Mouse (Mus musculus) adipocyte (in vitro differentiated cells): Measurements from ENCODE around the gene Klc3.
A peak's percentile ranks its signal among the peaks of the same experiment; 100 is the strongest.

Source experiments
- DNase-seq: peaks from one replicate; pipeline ENCODE4 v3.0.0-alpha.2; 2016; ENCODE audit warnings: low spot score

Gene Klc3

DNA sequence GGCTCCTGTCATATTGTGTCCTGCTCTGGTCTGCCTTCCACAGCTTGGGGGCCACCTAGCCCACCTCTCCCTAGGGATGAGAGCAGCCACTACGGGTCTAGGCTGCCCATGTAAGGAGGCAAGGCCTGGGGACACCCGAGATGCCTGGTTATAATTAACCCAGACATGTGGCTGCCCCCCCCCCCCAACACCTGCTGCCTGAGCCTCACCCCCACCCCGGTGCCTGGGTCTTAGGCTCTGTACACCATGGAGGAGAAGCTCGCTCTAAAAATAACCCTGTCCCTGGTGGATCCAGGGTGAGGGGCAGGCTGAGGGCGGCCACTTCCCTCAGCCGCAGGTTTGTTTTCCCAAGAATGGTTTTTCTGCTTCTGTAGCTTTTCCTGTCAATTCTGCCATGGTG, 5.8 kb upstream of the Klc3 start:
- DNase-seq, result no peak

DNA sequence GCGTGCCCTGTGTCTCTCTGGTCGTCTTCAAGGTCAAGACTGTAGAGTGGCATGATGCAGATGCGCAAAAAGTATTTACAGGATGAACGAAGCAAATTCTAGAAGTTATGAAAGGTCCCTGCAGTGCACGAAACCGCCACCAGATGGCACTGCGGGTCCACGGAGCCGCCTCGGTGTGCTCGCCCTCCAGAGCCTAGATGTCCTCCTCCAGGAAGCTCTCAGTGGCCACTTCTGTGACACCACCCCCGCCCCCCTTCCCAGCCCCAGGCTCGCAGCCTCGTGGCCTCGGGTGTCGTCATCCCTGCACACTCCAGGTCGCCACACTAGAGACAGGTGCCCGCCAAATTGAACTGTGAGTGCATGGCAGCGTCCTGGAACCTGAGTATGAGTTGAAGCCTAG, 1.5 kb upstream of the Klc3 start:
- peak; percentile 61 for DNase-seq

DNA sequence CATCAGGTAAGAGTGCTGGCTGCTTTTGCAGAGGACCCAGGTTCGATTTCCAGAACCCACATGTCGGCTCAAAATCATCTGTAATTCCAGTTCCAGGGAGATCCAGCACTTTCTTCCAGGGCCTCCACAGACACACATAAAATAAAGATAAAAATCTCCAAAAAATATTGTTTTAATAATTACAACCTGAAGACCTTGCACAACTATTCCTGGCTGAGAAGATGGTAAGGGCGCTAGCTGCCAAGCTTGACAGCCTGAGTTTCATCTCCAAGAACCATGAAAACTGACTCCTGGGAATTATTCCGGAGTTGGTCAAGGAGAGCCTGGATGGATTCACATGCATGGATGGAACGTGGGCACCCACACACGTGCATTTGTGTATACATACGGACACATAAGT, 572 bp upstream of the Klc3 start, which contains the start of gene Ckm:
Ckm (plus strand) TSS at position 301 of the 400 bp plus-strand sequence.
- no peak for DNase-seq

DNA sequence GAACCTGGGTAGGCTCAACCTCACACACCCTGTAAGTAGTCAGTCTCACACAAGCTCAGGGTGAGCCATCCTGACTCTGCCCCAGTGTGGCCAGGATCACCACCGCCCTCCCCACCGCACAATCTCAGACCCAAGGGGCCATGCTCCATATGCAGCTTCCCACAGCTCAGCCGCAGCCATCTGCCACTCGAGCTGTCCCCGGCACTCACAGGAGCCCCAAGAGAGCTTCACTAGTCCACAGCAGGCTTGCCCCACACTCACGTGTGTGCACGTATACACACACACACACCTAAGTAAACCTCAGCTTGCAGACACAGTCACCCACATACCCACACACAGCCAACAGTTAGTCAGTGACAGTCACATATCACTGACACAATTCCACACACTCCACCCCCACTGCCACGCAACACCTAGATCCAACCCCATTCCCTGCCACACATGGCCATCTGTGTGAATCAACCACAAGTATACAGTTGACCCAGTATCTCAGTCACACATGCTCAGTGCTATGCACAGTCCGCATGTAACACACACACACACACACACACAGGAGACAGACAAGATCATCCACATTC, 1.3 kb downstream of the Klc3 start:
- DNase-seq, result no peak

DNA sequence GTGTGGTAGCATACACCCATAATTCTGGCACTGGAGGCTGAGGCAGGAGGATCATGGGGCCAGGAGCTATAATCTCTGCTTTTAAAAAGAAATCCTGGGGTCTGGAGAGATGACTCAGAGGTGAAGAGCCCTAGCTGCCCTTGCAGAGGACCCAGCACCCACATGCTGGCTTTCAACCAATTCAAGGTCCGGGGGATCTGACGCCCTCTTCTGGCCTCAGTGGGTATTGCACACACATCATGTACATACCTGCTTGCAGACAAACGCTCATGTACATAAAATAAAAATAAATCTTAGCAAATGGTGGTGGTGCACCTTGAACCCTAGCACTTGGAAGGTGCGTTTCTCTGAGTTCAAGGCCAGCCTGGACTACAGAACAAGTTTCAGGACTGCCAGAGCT, 3.0 kb downstream of the Klc3 start:
- DNase-seq, result no peak

DNA sequence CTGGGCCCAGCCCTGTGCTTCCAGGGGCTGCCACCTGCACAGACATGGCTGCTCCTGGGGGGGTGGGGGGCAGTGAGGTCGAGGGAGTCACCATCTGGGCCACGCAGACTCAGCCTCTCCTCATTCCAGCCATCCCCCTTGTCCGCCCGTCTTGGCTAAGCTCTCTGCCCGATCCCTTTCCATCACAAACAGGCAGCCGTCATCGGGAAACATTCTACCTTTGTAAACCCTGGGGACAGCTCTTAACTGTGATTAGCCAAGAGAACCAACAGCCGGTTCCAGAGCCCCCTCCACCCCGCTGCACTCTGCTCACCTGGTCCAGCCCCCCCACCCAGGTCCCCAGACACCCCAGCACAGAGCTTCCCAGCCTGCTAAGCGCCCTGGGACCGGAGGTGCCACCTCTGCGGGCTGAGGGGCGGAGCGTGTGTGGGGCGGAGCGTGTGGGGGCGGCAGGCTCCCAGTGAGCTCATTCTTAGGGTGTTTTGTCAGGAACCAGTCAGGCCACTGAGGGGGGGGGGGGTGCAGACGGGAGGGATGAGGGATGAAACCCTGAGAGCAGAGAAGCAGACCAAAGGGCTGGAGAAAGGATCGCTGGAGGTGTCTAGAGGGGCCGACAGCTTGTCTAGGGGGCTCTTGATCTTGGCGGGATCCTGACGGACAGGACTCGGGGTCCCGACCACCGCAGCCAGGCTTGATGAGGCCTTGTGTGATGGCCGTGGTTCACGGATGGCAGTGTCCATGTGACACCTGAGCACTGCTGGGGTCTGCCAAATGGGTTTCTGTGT, 4.2 kb downstream of the Klc3 start:
- DNase-seq, result no peak

DNA sequence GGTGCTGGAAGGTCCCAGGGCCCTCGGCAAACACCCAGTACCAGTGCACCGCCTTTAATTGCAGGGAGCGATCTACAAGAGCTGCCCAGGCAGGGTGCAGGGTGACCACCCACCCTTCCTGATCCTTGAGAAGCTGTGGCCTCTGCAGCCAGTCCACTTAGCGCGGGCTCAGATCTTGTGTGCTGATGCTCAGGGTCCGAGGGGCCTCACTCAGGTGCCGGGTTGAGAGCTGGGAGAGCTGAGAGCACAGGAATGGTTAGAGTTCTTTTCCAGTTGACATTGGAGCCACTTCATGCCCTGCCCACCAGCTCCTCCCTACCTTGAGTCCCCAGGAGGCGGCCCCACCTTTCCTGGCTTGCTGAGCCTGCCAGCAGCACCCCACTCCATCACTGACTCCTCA, 9.4 kb downstream of the Klc3 start:
- no peak for DNase-seq

DNA sequence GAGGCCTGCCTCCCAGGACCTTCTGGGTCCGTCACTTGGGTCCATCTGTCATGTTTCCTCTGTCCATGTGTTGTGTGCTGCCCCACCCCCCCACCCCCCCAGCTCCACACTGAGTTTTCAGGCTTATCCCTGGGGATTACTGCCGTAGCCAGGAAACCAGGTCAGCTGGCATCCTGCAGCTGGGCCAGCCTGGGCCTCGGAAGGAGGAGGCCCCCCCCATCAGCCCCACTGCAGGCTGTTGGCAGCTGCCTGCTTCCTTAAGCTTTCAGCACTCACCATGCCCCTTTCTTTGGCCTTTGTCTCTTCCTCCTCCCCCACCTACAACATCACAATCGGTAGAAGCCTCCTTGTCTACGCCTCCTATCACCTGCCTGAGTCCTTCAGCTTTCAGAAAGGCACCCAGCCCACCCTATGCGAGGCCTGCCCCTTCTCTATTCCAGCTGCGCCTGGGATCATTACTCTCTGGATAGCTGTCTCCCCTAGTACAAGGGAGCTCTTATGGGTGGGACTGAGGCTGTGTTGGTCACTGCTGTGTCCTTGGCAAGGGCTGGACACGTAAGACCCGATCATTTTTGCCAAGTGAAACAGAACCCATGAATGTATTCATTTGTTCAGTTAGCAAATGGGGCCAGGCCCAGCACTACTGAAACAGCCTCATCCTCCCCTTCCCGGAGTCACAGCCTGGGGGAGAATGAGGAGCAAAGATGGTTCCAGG, 15.0 kb downstream of the Klc3 start:
- no peak for DNase-seq

DNA sequence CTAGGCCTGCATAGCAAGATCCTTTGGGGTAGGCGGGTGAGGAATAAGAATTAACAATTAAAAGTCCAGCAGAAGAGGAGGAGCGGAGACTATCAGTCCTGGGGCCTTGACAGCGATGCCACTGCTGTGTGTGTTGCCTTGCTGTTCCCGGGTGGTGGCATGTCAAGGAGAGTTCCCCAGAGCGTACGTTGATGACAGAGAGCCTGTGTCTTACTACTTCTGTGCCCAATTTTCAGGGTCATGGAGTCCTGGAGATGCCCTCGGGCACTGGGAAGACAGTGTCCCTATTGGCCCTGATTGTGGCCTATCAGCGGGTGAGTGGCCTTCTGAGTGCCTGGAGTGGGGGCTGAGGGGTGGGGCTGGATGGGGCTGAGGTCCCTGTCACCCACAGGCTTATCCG, 20.2 kb downstream of the Klc3 start:
- no peak for DNase-seq

DNA sequence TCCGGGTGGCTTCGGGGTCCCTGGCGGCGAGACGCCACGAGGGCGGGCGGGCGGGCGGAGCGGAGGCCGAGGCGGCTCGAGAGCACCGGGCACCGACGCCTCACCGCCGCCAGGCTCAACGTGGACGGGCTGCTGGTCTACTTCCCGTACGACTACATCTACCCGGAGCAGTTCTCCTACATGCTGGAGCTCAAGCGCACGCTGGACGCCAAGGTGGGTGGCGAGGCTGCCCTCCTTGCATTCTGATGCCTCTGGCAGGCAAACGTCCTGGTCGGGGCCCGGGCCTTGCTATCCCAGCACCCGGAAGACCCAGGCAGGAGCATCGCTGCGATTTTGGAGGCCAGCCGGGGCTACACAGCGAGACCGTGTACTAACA, 21.8 kb downstream of the Klc3 start:
- DNase-seq, result no peak

DNA sequence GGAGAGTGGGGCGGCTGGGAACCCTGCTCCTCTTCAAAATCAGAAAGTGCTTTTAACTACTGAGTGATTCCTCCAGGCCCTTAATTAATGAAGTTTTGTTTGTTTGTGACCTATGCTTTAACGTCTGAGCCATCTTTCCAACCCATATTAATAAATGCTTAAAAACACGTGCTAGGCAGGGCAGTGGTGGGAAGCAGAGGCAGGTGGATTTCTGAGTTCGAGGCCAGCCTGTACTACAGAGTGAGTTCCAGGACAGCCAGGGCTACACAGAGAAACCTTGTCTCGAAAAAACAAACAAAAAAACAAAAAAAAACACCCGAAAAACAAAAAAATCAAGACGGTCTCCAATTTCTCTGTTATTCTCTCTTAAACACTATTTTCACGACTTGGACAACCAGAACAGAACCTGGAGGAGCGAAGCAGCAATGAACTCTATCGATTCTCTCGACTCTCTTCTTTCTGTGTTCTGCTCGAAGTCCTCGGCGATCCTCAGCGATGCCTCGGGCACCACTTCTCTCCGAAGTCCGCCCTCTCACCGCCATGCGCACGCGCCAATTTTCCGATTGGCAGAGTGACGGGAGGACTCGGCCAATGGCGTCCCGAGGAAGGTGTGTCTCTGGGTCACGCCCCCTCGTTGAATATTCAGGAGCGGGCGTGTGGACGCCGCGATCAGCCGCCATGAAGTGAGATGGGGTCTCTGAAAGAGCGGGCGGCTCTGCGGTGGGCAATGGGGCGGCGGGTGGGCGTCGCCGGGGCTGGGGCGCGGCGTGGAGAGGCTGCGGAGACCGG, 22.3 kb downstream of the Klc3 start, which contains the start of gene Ercc2:
Ercc2 (plus strand) TSS at position 634 of the 789 bp plus-strand sequence.
- peak; percentile 96 for DNase-seq

DNA sequence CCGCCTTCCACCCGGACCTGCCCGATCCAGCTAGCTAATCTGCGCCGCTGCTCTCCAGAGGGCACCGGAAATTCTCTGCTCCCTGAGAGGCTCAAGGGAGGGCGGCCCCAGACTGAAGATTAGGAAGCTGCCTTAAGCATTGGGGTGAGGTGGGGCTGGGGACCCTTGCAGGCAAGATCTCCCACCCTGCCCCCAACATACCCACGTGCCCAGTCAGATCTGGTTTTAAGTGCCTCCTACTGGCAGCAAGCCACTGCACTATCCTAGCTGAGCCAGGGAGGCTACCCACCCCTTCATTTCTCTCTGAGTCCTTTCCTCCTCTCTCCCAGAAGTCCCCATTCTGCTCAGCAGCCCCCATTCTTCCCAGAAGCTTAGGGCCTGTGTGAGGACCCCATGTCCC, 25.9 kb downstream of the Klc3 start:
- no peak for DNase-seq

DNA sequence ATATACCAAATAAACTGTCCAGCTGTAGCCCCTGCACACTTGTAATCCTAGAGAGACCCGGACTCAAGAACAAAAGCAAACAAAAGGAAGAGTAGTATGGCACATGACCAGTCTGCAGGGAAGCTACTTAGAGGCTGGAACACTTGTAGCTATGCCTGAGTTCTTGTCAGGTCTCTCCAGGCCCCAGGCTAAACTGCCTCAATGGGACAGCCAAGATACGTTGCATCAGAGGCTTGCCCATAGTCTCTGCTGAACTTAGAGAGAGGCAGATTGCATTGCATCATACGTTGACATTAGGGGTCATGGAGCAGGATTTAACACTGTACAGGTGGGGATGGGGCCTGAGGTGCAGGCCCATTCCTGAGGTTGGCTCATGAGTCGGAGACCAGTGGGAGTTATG, 27.9 kb downstream of the Klc3 start:
- no peak for DNase-seq

DNA sequence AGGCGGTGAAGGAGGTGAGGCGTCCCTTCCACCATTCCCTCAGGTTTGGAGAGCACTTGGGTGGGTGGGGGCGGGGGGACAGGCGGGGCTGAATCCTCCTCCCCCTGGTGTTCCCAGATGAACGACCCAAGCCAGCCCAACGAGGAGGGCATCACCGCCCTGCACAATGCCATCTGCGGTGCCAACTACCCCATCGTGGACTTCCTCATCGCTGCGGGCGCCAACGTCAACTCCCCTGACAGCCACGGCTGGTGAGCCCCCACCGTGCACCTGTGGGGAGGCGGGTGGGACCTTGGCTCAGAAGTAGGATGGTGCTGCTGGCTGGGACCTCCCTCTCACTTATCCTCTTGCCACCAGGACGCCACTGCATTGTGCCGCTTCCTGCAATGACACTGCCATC, 28.5 kb downstream of the Klc3 start:
- no peak for DNase-seq

DNA sequence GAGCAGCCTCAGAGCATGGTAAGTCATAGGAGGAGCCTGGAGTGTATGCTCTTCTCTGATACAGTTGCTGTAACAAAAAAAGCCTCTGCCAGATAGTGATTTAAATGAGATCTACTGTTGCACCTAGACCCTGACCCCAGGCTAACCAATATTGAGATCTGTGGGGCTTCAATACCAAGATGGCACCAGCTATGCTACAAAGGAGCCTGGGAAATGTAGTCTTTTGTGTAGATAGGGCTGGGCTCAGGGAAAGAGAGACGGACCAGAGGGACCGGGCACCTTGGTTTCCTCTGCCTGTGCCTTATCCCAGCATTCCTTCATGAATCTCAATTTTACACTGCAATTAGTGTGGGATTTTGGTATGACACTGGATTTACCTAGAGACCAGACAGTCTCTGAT, 30.5 kb downstream of the Klc3 start:
- DNase-seq, result no peak

DNA sequence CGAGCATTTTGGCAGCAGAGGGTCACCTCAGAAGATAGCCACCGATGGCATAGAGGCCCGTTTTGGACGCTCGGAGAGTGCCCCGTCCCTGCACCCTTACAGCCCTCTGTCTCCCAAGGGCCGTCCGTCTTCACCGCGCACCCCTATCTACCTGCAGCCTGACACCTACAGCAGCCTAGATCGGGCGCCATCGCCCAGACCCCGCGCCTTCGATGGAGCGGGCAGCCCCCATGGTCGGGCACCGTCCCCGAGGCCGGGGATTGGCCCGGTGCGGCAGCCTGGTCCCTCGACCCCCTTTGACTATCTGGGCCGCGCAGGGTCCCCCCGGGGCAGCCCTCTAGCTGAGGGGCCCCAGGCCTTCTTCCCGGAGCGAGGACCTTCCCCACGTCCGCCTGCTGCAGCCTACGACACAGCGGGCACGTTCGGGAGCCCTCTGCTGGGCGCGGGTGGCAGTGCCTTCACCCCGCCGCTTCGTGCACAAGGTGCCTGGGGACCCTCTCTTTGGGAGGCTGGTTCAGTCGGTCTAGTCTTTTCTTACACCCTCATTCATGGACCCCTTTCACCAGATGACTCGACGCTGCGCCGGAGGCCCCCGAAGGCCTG, 34.0 kb downstream of the Klc3 start:
- no peak for DNase-seq

DNA sequence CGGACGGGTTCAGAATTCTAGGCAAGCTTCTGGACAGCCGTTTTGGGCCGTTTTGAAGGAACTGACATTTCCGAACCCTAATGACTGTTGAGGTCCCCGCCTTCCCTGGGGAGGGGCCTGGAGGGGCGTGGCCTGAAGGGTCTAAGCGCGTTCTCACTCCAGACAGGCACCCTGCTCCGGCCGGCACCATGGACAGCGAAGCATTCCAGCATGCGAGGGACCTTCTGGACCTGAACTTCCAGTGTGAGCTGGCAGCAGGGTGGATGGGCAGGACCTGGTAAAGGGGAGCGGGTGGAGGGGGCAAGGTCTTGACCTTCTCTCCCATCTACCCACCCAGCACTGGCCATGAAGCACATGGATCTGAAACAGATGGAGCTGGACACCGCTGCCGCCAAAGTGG, 35.5 kb downstream of the Klc3 start:
- DNase-seq, result no peak

DNA sequence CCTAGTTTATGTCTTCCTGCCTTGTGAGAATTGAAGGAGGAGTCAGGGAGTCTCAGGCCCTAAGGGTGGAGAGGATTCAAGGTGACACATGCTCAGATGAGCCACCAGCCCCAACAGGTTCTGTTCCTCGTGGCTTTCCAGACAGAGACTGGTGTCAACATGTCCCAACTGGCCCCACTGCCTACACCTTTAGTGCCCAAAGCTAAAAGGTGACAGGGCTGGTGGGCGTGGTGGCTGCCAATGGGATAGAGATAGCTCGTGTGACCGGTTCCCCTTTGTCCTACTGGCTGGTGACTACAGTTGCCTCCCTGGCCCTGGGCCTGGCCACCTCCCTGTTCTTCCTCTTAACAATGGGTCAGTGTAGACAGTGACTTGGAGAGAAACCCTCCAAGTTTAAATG, 38.5 kb downstream of the Klc3 start:
- no peak for DNase-seq

DNA sequence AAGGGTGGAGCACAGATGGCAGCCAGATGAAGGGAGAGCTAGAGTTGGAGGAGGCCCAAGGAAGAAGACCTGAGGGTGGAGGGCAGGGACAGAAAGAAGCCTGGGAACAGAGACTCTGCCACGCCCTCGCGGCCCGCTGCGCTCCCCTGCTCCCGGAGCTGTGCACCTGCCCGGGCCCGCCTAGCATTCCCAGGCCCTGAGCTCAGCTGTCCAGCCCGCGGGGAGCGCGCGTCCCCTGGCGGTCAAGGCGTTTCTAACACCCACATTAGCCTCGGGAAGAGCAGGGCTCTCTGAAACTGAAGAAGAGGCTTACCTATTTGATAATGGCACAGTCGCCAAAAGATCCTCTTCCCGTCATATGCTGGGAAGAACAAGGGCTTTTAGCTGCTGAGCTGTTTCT, 40.0 kb downstream of the Klc3 start:
- peak; percentile 54 for DNase-seq

DNA sequence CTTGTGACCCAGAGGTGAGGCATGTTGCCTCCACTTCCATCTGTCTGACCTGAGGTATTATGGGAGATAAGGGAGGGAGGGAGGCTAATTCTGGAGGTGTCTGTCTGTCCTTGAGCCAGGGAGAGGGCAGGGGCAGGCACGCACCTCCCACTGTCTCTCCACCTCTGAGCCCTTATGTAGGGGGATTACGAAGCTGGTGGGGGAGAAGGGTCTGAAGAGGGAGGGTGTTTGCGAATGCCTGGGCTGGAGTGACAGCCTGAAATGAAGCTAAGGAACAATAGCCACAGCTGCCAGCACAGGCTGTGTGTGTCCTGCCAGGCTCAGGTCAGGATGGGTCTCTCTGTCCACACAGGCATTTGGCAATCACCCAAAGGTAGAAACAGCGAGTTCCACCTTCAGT, 41.6 kb downstream of the Klc3 start:
- no peak for DNase-seq

DNA sequence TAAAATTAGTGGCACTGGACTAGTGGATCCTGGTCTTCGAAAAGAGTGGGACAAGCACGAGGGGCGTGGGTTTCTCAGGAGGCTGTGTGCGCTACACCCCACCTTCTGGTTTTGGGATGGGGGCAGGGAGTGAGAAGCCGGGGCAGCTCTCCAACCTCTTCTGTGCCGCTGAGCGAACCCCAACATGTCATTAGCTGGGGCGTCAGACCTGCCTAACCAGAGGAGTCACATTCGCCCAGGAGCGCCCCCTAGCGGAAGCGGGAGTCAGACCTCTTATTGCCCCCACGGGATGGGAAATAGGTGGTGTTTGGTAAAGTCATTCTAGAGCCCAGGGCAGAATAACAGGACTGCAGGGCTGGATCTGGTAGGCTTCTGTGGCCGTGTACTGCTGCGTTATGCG, 42.2 kb downstream of the Klc3 start:
- peak; percentile 82 for DNase-seq

DNA sequence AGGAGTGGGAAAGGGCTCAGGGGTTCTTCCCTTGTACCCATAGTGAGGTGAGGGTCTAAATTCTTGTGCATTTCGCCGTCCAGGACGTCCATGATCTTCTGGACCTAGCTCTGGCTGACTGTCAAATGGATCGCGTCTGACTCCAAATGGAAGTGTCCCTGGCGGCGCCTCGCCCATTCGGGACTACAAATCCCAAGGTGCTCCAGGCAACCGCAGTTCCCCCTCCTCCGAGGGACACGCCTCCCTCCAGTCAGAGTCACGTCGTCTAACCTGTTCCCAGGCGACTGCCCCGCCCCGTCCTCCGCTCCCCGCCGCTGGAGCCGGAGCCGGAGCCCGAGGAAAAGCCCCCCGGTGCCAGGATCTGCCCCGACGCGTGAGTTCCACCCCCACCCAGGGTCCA, 43.0 kb downstream of the Klc3 start:
- peak; percentile 92 for DNase-seq
